Mouse (Mus musculus) liver, postnatal 0 days (tissue): ENCODE data around the gene Gm10184. TPM values are rescaled to one million over a fixed set of nuclear protein-coding genes. Genes with fewer than 3 reads are reported as not detected.
A peak's percentile ranks its signal among the peaks of the same experiment; 100 is the strongest.
"Not testable (repeated sequence)": the region's sequence is repeated elsewhere in the genome, so short reads cannot be mapped to it uniquely, and the experiment has no call there.

Experiments used
- ATAC-seq: fragments of 200-750 bp; cut with Nextera tagmentation; 2 replicates; pipeline ENCODE4 v1.8.0; 2017; ENCODE audit warnings: mild to moderate bottlenecking, moderate library complexity
- DNase-seq: peaks from one replicate; pipeline ENCODE4 v3.0.0-alpha.2; 2016
- H3K27ac ChIP-seq: fragments of 300-500 bp; sonication (generic); 2 replicates; pipeline ENCODE4 v1.5.1; 2014; ENCODE audit warnings: antibody characterized with exemption, moderate library complexity, mild to moderate bottlenecking, low read depth
- H3K27me3 ChIP-seq: fragments of 300-500 bp; sonication (generic); 2 replicates; pipeline ENCODE4 v1.6.1; 2014; ENCODE audit warnings: low read length, control low read depth, mixed read lengths; ENCODE audit not compliant: insufficient read depth
- H3K36me3 ChIP-seq: fragments of 300-500 bp; sonication (generic); replicated peaks from 2 replicates; pipeline ENCODE4 v1.6.1; 2014; ENCODE audit warnings: mild to moderate bottlenecking, control low read depth, low read length, moderate library complexity, mixed read lengths; ENCODE audit not compliant: insufficient read depth
- H3K4me1 ChIP-seq: fragments of 300-500 bp; sonication (generic); 2 replicates; pipeline ENCODE4 v1.6.1; 2014; ENCODE audit warnings: antibody characterized with exemption, mild to moderate bottlenecking, control low read depth; ENCODE audit not compliant: insufficient read depth
- H3K4me2 ChIP-seq: fragments of 300-500 bp; sonication (generic); 2 replicates; pipeline ENCODE4 v1.6.1; 2014; ENCODE audit warnings: low read depth, mild to moderate bottlenecking, low read length, moderate library complexity, mixed read lengths
- H3K4me3 ChIP-seq: fragments of 300-500 bp; sonication (generic); 2 replicates; pipeline ENCODE4 v1.5.1; 2014; ENCODE audit warnings: low read depth, low read length
- H3K9ac ChIP-seq: fragments of 300-500 bp; sonication (generic); replicated peaks from 2 replicates; pipeline ENCODE4 v1.6.1; 2014; ENCODE audit warnings: mild to moderate bottlenecking, moderate library complexity
- H3K9me3 ChIP-seq: fragments of 300-500 bp; sonication (generic); 2 replicates; pipeline ENCODE4 v1.6.1; 2016; ENCODE audit warnings: mild to moderate bottlenecking, control low read depth, low read length, mixed read lengths
- CTCF ChIP-seq: sonication (generic); IDR thresholded peaks from 2 replicates; pipeline ENCODE4 v1.5.1; 2016; ENCODE audit warnings: antibody characterized with exemption, low read depth
- EP300 ChIP-seq: IDR thresholded peaks from 2 replicates; pipeline ENCODE4 v1.6.1; 2016; ENCODE audit warnings: antibody characterized with exemption, low read depth, mild to moderate bottlenecking
- WGBS: fragments of 180-500 bp; shearing (Covaris S2); extraction: QIAGEN DNeasy Blood & Tissue Kit; methylation state at CpG from one replicate; pipeline ENCODE4 v1.1.7; 2014; ENCODE audit not compliant: insufficient replicate concordance; 5-methylcytosine and 5-hydroxymethylcytosine counted together
- polyA plus RNA-seq: library from polyadenylated mRNA; unstranded; fragments of >200 nt; fragmentation: Nextera tagmentation; extraction: Ambion mirVana; gene quantifications from 2 replicates; pipeline ENCODE4 v1.2.1, GENCODE M21; 2015

The Gm10184 gene
- polyA plus RNA-seq: 23.8 and 28.2 TPM in 2 replicates

DNA sequence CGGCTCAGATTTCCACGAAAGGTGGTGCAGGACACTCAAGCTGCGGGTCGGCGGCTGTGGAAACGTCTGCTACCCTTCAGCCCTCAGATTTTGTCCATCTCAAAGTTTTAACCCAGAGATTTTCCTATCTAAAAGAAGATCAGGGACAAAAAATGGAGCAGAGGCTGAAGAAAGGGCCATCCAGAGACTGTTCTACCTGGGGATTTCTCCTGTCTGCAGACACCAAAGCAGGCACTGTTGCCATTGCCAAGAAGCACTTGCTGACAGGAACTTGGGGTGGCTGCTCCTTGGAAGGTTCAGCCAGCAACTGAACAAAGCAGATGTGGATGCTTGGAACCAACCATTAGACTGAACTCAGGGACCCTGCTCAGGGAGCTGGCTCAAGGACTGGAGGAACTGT is at the start of gene Gm10184:
Gene Gm10184 (minus strand): TSS at position 101 of the 400 bp plus-strand sequence.
- Histone ChIP-seq H3K27me3 (no peaks in the 10 kb centered on the region), H3K36me3 (no peaks in the 10 kb centered on the region), H3K27ac (no peak within 1 kb of the TSS), H3K9ac (no peak within 1 kb of the TSS), H3K4me3 (no peak within 1 kb of the TSS), H3K4me1 (no peaks in the 10 kb centered on the region), H3K4me2 (no peak within 1 kb of the TSS), H3K9me3 (no peaks in the 10 kb centered on the region)
- TF ChIP-seq EP300: no peak
- TF ChIP-seq CTCF: no peak
- DNase-seq: no peak
- WGBS: 88% methylated on average over 6 of the region's 6 CpGs
- no peak for ATAC-seq

GRCm38 (mm10) chr17:89933950-89934349 is 23.7 kb upstream of the Gm10184 start:
- 56% methylated on average over 2 of the region's 2 CpGs for WGBS
- Histone ChIP-seq H3K27ac (no peak overlapping the region), H3K27me3 (no peaks in the 10 kb centered on the region), H3K4me1 (no peaks in the 10 kb centered on the region), H3K4me3 (no peak overlapping the region), H3K4me2 (no peak overlapping the region), H3K36me3 (no peaks in the 10 kb centered on the region), H3K9me3 (no peaks in the 10 kb centered on the region), H3K9ac (no peak overlapping the region)
- ATAC-seq: no peak
- no peak for DNase-seq
- TF ChIP-seq CTCF (no peak), EP300 (no peak)

GRCm38 (mm10) chr17:89907686-89908085 is 2.6 kb downstream of the Gm10184 start:
- H3K27me3 ChIP-seq: no peaks in the 10 kb centered on the region
- no peak overlapping the region for H3K4me3 ChIP-seq
- H3K27ac ChIP-seq: peak overlapping the region; percentile 31
- TF ChIP-seq CTCF: no peak
- TF ChIP-seq EP300: no peak
- H3K9ac ChIP-seq: no peak overlapping the region
- no peaks in the 10 kb centered on the region for H3K9me3 ChIP-seq
- ATAC-seq (peak; percentile 82), DNase-seq (no peak)
- no peak overlapping the region for H3K4me2 ChIP-seq
- no peaks in the 10 kb centered on the region for H3K4me1 ChIP-seq
- no peaks in the 10 kb centered on the region for H3K36me3 ChIP-seq

DNA sequence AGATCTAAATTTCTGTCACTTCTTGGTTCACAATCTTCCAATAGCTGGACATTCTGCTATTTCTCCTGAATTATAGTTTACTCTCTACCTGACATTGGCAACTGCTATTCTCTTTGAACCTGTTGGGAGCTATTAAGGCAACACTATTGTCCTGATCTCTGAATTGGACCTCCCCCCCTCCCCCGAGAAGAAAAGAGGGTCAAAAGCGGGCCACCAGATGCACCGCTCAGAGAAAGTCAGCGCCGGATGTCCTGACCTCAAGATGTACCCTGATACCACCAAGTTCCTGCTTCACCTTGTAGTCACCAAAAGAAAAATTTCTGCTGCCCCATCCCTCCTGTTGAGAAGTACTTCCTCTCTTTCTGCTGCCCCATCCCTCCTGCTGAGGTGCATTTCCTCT is 5.5 kb downstream of the Gm10184 start:
- not testable (repeated sequence) for H3K36me3 ChIP-seq, H3K4me1 ChIP-seq, H3K27ac ChIP-seq, ATAC-seq, H3K27me3 ChIP-seq, H3K9ac ChIP-seq, H3K4me3 ChIP-seq, H3K4me2 ChIP-seq, H3K9me3 ChIP-seq, DNase-seq
- WGBS: 93% methylated on average over 5 of the region's 5 CpGs

GRCm38 (mm10) chr17:89902767-89903166 is 7.5 kb downstream of the Gm10184 start:
- 77% methylated on average over 1 of the region's 1 CpGs for WGBS
- Histone ChIP-seq H3K9me3 (no peaks in the 10 kb centered on the region), H3K4me1 (no peaks in the 10 kb centered on the region), H3K36me3 (no peaks in the 10 kb centered on the region), H3K27ac (no peak overlapping the region), H3K4me3 (no peak overlapping the region), H3K27me3 (no peaks in the 10 kb centered on the region), H3K4me2 (no peak overlapping the region), H3K9ac (no peak overlapping the region)
- DNase-seq (no peak), ATAC-seq (peak; percentile 73)
- TF ChIP-seq CTCF (no peak), EP300 (no peak)

DNA sequence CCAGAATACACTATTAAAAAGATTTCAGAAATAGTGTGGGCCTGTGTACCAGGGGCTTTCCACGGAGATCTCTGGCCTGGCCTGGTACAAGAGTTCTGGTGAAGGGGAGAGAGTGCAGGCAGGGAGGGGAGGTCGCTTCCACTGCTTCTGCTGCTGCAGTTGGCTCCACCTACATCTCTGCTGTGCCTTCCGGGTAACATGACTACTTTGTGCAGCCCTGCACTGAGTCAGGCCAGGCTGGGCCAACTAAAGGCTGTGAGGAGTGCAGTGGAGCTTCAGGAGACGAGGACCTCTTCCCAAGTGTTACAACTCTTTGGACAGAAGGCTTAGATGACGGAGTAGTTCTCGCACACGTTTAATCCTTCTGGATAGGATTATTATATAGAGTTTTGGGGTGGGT is 9.6 kb downstream of the Gm10184 start:
- Histone ChIP-seq H3K4me1 (no peaks in the 10 kb centered on the region), H3K9me3 (no peaks in the 10 kb centered on the region), H3K4me2 (no peak overlapping the region), H3K36me3 (no peaks in the 10 kb centered on the region), H3K9ac (no peak overlapping the region), H3K4me3 (no peak overlapping the region), H3K27me3 (no peaks in the 10 kb centered on the region), H3K27ac (no peak overlapping the region)
- no peak for DNase-seq
- WGBS: 60% methylated on average over 7 of the region's 7 CpGs
- no peak for ATAC-seq
- TF ChIP-seq EP300 (no peak), CTCF (no peak)

DNA sequence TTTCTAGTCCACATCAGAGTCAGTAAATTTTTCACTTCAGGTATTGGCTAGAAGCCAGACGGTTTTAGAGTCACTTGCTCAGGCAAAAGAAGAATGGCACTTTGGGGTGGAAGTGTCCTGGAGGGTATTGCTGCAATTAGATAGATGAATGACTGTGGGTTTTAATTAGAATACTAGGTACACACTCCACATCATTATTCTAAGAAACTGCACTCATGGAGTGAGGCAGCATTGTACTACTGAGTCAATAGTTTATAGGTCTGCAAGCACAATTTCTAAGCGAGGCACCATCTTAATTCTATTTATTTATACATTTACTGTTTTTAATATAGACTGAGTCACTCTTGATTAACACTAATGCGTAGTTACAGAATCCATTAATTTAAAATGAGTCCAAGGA is 10.4 kb downstream of the Gm10184 start:
- ATAC-seq (no peak), DNase-seq (no peak)
- Histone ChIP-seq H3K27ac (no peak overlapping the region), H3K9me3 (no peaks in the 10 kb centered on the region), H3K9ac (no peak overlapping the region), H3K27me3 (no peaks in the 10 kb centered on the region), H3K4me2 (no peak overlapping the region), H3K4me3 (no peak overlapping the region), H3K36me3 (no peaks in the 10 kb centered on the region), H3K4me1 (no peaks in the 10 kb centered on the region)
- no peak for TF ChIP-seq CTCF
- TF ChIP-seq EP300: no peak
- WGBS: 67% methylated on average over 3 of the region's 3 CpGs
